Mouse (Mus musculus): ENCODE results near the gene Plekhg1. TPM values are rescaled to one million over a fixed set of nuclear protein-coding genes. Genes with fewer than 3 reads are reported as not detected.

Plekhg1 gene
- total and polyA plus RNA-seq, 2 experiments from 2014 or later = 4.1 to 14.3 TPM

- no peaks in the 10 kb centered on the region for H3K9me3 ChIP-seq (replicated peaks; ENCODE audit: control insufficient read depth, low read length)
- no peaks in the 10 kb centered on the region for H3K36me3 ChIP-seq (replicated peaks; ENCODE audit: control insufficient read depth, insufficient read depth, low read length)
- no peaks in the 10 kb centered on the region for H3K4me1 ChIP-seq (ENCODE audit: control insufficient read depth, insufficient read depth)
- no peak overlapping the region for H3K4me2 ChIP-seq (ENCODE audit: low read depth, low read length)
- H3K4me3 ChIP-seq (ENCODE audit: low read depth, low read length) = no peak overlapping the region
- H3K9ac ChIP-seq (replicated peaks; ENCODE audit: low read depth, low read length) = no peak overlapping the region
- H3K27me3 ChIP-seq (ENCODE audit: control insufficient read depth, insufficient read depth, low read length) = no peaks in the 10 kb centered on the region
- TF ChIP-seq EP300 (IDR thresholded peaks at IDR 0.05; ENCODE audit: low read depth) (no peak), CTCF (IDR thresholded peaks at IDR 0.05; ENCODE audit: low read depth) (no peak)
- peak; percentile 19 for DNase-seq (ENCODE audit: low spot score)
- peak overlapping the region; percentile 52 for H3K27ac ChIP-seq (ENCODE audit: low read depth)
- peak; percentile 47; the same call in 1 of the 2 replicates for ATAC-seq (ENCODE audit: insufficient read depth, low read depth)
- WGBS = 58% methylated on average over 3 of the region's 3 CpGs
These were observed 151.5 kb downstream of the Plekhg1 start for GRCm38 (mm10) chr10:3891381-3892263.

DNA sequence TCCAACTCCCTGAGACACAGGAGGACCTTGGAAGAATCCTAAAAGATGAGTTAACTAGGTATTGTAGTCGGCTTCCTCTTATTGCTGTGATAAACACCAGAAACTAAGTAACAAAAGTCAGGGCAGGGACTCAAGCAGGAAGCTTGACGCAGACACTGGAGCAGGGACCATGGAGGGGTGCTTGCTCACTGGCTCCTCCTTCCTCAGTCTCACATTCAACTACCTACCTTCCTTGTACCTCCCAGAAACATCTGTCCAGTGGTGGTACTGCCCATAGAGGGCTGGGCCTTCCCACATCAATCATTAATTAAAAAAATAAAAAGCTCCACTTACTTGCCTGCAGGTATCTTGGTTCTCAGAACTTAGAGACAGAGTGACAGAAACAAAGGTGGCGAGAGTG, 152.2 kb downstream of the Plekhg1 start:
- Histone ChIP-seq H3K4me2 (ENCODE audit: low read depth, low read length) (no peak overlapping the region), H3K27ac (ENCODE audit: low read depth) (peak overlapping the region; percentile 52), H3K9me3 (replicated peaks; ENCODE audit: control insufficient read depth, low read length) (no peaks in the 10 kb centered on the region), H3K4me1 (ENCODE audit: control insufficient read depth, insufficient read depth) (no peaks in the 10 kb centered on the region), H3K27me3 (ENCODE audit: control insufficient read depth, insufficient read depth, low read length) (no peaks in the 10 kb centered on the region), H3K4me3 (ENCODE audit: low read depth, low read length) (no peak overlapping the region), H3K9ac (replicated peaks; ENCODE audit: low read depth, low read length) (no peak overlapping the region), H3K36me3 (replicated peaks; ENCODE audit: control insufficient read depth, insufficient read depth, low read length) (no peaks in the 10 kb centered on the region)
- WGBS = 55% methylated on average over 3 of the region's 3 CpGs
- no peak for ATAC-seq (ENCODE audit: insufficient read depth, low read depth)
- no peak for DNase-seq (ENCODE audit: low spot score)
- no peak for TF ChIP-seq EP300 (IDR thresholded peaks at IDR 0.05; ENCODE audit: low read depth)
- no peak for TF ChIP-seq CTCF (IDR thresholded peaks at IDR 0.05; ENCODE audit: low read depth)

GRCm38 (mm10) chr10:3898068-3898467, 157.9 kb downstream of the Plekhg1 start:
- no peak overlapping the region for H3K4me3 ChIP-seq (ENCODE audit: low read depth, low read length)
- 0 out of 2 replicates have a peak overlapping the region, but pooled peaks have one; percentile 27 for H3K27ac ChIP-seq (ENCODE audit: low read depth)
- H3K36me3 ChIP-seq (replicated peaks; ENCODE audit: control insufficient read depth, insufficient read depth, low read length) = no peaks in the 10 kb centered on the region
- 42% methylated on average over 3 of the region's 3 CpGs for WGBS
- ATAC-seq (ENCODE audit: insufficient read depth, low read depth) = no peak
- no peaks in the 10 kb centered on the region for H3K27me3 ChIP-seq (ENCODE audit: control insufficient read depth, insufficient read depth, low read length)
- H3K9ac ChIP-seq (replicated peaks; ENCODE audit: low read depth, low read length) = no peak overlapping the region
- DNase-seq (ENCODE audit: low spot score) = no peak
- H3K4me1 ChIP-seq (ENCODE audit: control insufficient read depth, insufficient read depth) = no peaks in the 10 kb centered on the region
- TF ChIP-seq EP300 (IDR thresholded peaks at IDR 0.05; ENCODE audit: low read depth) (no peak), CTCF (IDR thresholded peaks at IDR 0.05; ENCODE audit: low read depth) (no peak)
- H3K4me2 ChIP-seq (ENCODE audit: low read depth, low read length) = no peak overlapping the region
- no peaks in the 10 kb centered on the region for H3K9me3 ChIP-seq (replicated peaks; ENCODE audit: control insufficient read depth, low read length)

DNA sequence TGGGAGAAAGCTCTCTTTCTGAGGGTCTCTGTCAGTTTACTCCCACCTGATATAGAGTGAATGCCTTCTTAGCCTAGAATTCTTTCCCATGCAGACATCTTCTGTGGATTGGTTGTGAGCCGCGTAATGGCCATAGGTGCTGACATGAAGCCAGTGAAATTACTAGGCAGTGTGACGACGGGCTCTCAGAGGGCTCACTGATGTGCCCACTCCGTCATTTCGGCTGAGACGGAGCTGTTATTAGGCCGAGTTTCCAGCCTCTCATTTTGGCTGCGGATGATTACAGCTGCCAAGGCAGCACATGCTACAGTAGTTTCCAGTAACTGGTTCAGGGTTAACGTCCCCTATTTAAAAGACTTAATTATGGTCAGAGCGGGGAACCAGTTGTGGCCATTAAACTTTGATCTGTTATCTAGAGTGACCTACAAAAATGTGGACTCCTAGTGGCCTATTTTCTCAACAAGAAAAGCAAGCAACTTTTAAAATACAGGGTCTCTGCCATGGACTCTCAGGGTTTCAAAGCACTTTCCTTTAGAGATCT, 160.3 kb downstream of the Plekhg1 start:
- no peak overlapping the region for H3K4me2 ChIP-seq (ENCODE audit: low read depth, low read length)
- H3K4me1 ChIP-seq (ENCODE audit: control insufficient read depth, insufficient read depth) = no peaks in the 10 kb centered on the region
- no peaks in the 10 kb centered on the region for H3K36me3 ChIP-seq (replicated peaks; ENCODE audit: control insufficient read depth, insufficient read depth, low read length)
- 54% methylated on average over 11 of the region's 11 CpGs for WGBS
- H3K27me3 ChIP-seq (ENCODE audit: control insufficient read depth, insufficient read depth, low read length) = no peaks in the 10 kb centered on the region
- ATAC-seq (ENCODE audit: insufficient read depth, low read depth) (no peak), DNase-seq (ENCODE audit: low spot score) (no peak)
- no peaks in the 10 kb centered on the region for H3K9me3 ChIP-seq (replicated peaks; ENCODE audit: control insufficient read depth, low read length)
- H3K27ac ChIP-seq (ENCODE audit: low read depth) = no peak overlapping the region
- no peak overlapping the region for H3K4me3 ChIP-seq (ENCODE audit: low read depth, low read length)
- TF ChIP-seq CTCF (IDR thresholded peaks at IDR 0.05; ENCODE audit: low read depth) (no peak), EP300 (IDR thresholded peaks at IDR 0.05; ENCODE audit: low read depth) (no peak)
- no peak overlapping the region for H3K9ac ChIP-seq (replicated peaks; ENCODE audit: low read depth, low read length)

- Histone ChIP-seq H3K27me3 (ENCODE audit: control insufficient read depth, insufficient read depth, low read length) (no peaks in the 10 kb centered on the region), H3K27ac (ENCODE audit: low read depth) (no peak overlapping the region), H3K4me2 (ENCODE audit: low read depth, low read length) (no peak overlapping the region), H3K4me1 (ENCODE audit: control insufficient read depth, insufficient read depth) (no peaks in the 10 kb centered on the region), H3K9me3 (replicated peaks; ENCODE audit: control insufficient read depth, low read length) (no peaks in the 10 kb centered on the region), H3K9ac (replicated peaks; ENCODE audit: low read depth, low read length) (no peak overlapping the region), H3K36me3 (replicated peaks; ENCODE audit: control insufficient read depth, insufficient read depth, low read length) (no peaks in the 10 kb centered on the region), H3K4me3 (ENCODE audit: low read depth, low read length) (no peak overlapping the region)
- DNase-seq (ENCODE audit: low spot score) = no peak
- no peak for ATAC-seq (ENCODE audit: insufficient read depth, low read depth)
- WGBS = 83% methylated on average over 3 of the region's 3 CpGs
- TF ChIP-seq EP300 (IDR thresholded peaks at IDR 0.05; ENCODE audit: low read depth) = no peak
- TF ChIP-seq CTCF (IDR thresholded peaks at IDR 0.05; ENCODE audit: low read depth) = no peak
These were observed 165.6 kb downstream of the Plekhg1 start for GRCm38 (mm10) chr10:3905747-3906146.
